Mouse (Mus musculus) lung, adult 2 months (tissue): ENCODE data around the gene Nudt4.

Experiments
- CTCF ChIP-seq: fragments of 200-500 bp; IDR thresholded peaks from 2 replicates; pipeline ENCODE4 v1.5.1; 2011; ENCODE audit warnings: mild to moderate bottlenecking, low read length, control low read depth; ENCODE audit not compliant: insufficient read depth
- POLR2A ChIP-seq: fragments of 200-500 bp; IDR thresholded peaks from 2 replicates; pipeline ENCODE4 v1.6.1; 2011; ENCODE audit warnings: low read depth, mild to moderate bottlenecking, control low read depth, low read length, borderline replicate concordance; ENCODE audit errors: extremely low read depth

GRCm38 (mm10) chr10:95545051-95545450, 18.9 kb downstream of the Nudt4 start:
- TF ChIP-seq POLR2A (no peak), CTCF (no peak)
